Mouse (Mus musculus) 416B (cell line): ENCODE measurements around the gene Boc.
A peak's percentile ranks its signal among the peaks of the same experiment; 100 is the strongest.

Experiments used
- DNase-seq: peaks from one replicate; pipeline ENCODE4 v3.0.0; 2011; ENCODE audit warnings: low read depth

The Boc gene

DNA sequence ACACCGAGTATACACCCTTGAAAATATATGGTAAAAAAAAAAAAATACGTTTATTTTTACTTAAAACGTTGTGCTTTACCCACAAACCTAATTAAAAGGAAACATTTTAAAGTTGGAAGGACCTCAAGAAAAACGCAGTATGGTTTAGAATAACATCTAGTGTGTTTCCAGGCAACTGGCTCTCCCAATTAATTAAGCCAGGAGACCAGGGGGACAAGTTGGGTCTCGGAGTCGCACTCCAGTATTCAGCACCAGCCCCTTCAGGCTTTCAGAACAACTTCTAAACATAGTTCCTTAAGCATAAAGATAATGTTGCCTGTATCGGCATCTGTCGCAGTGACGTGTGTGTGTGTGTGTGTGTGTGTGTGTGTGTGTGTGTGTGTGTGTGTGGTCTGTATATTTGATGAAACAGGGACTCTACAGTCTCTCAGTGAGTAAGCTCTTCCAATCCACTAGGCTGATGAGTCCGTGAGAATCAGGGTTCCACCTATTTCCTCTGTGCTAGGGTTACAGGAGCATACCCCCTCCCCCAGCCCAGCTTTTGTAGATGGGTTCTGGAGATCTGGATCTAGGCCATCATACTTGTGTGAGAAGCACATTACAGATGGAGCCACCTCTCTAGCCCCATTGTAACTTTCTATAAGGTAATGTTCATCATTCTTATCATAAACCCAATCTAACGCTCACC lies 31.3 kb downstream of the Boc start:
- no peak for DNase-seq

DNA sequence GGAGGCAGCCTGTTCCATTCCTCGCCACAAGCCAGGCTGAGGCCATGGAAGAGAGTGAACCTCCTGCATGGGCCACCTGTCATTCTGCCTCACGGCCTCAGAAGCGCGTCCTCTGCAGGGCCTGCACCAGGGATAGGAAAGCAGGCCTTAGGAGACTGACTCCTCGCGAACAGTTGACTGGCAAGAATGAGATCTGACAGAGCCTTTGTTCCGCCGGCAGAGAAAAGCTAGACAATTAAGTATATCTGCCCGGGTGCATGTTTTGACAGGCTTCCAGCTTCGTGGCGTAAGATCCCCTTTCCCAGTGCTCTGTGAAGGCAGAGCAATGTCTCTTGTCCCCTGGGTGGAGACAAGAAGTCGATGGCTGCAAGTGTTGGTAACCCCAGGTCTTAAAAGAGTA lies 32.0 kb downstream of the Boc start:
- no peak for DNase-seq

GRCm38 (mm10) chr16:44526044-44526443 lies 32.7 kb downstream of the Boc start:
- no peak for DNase-seq

GRCm38 (mm10) chr16:44523595-44523994 lies 35.1 kb downstream of the Boc start:
- no peak for DNase-seq

DNA sequence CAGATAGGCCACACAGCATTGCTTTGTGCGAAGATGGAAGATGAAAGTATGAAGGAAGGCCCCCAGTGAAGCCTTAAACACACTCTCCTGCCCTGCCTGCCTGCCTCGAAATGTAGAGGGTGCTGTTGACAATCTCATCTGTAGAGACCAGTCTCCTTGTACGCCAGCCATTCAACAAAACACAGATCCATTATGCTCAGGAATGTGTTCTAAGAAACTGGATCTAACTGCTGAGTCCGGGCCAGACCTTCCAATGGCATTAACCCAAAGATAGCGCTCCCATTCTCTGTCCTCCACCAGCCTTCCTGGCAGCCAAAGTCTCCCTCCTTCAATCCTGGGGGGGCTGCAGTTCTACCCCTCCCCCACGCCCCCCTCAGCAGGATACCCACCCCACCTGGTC lies 42.2 kb downstream of the Boc start:
- DNase-seq, result no peak

- no peak for DNase-seq
These were observed 48.0 kb downstream of the Boc start for GRCm38 (mm10) chr16:44510521-44511213.

GRCm38 (mm10) chr16:44509458-44510344 lies 49.0 kb downstream of the Boc start:
- DNase-seq, result no peak

DNA sequence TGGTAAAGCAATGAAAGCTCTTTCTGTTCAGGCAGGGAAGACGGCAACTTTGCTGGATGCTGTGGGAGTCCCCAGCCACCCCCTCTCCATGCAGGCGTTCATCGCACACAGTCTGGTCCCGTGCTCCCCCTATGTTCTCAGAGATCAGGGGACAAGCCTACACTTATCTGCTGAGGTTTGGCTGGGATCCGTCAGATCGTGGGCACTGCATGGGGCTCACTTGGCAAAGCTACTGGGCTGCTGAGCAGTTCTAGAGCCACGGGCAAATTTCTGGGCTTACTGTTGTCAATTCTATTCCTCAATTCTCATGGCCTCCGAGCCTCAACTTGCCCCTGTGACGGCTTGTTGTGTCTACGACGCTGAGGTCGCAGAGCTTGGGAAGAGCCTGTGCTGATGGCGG lies 49.9 kb downstream of the Boc start:
- no peak for DNase-seq

DNA sequence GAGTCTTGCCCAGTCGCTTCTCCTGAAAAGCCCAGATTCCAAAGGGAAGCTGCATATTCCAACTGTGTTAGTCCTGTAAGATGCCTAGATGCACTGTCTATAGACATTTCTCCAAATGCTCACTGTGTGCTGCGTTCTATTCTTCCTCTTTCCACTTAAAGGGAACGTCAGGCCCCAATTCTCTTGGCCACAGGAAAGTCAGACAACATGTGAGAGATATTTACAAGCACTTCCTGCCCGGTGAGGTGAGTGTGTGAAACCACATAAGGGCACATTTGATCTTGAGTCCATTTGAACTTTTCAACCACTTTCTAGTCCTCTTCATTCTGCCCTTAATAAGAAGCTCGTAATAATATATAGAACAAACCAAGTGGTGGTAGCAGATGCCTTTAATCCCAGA lies 50.7 kb downstream of the Boc start:
- DNase-seq, result peak; percentile 43

- no peak for DNase-seq
These were observed 51.4 kb downstream of the Boc start for GRCm38 (mm10) chr16:44507027-44507929.

GRCm38 (mm10) chr16:44505243-44505642 lies 53.5 kb downstream of the Boc start:
- no peak for DNase-seq

DNA sequence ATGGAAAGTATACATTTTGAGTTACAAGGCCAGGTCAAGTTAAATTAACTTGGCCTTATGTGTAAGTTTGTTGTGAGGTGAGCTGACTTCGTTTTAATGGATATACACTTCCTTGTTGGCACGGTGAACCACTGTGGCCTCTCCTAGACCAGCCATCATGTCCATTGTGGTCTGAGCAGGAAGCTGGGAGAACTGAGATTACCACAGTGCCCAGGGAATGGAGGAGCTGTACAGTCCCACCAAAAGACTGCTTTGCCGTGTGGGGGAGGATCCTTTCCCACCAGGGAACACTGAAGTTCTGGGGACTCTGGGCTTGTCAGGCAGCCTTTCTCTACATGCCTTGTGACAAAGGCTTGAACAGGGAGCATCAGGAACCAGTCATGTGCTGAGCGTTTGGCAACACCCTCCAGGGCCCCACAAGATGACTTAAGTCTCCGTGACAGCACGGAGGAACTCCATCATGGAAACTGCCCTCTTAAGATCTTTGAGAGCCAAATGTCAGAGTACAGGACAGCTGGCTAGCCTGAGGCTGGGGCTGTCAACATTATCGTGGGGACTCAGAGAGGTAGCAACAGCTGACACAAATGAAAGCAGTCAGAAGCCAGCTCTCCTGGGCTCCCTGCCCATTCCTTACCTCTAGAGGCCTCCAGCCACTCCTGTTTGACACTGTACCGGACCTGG lies 55.7 kb downstream of the Boc start:
- peak; percentile 49 for DNase-seq

- no peak for DNase-seq
These were observed 56.4 kb downstream of the Boc start for GRCm38 (mm10) chr16:44502325-44502724.

DNA sequence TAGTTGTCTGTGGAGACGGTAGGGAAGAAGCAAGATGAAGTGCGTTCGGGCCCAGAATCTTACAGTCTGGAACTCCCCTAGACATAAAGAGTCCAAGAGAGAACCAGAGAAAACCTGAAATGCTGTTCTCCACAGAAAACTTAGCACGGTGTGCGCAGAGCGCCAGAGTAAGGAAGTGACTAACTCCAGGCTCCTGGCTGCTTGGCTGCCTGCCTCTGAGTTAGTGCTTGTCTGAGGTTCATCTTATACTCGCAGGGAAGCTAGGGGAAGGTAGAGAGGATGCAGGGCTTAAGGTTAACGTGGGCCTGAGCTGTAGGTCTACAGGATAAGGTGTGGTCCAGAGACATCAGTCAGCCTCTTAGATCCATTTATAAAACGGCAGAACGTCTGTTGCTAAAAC lies 56.9 kb downstream of the Boc start:
- no peak for DNase-seq

- DNase-seq, result no peak
These were observed 60.2 kb downstream of the Boc start for GRCm38 (mm10) chr16:44498447-44498846.

DNA sequence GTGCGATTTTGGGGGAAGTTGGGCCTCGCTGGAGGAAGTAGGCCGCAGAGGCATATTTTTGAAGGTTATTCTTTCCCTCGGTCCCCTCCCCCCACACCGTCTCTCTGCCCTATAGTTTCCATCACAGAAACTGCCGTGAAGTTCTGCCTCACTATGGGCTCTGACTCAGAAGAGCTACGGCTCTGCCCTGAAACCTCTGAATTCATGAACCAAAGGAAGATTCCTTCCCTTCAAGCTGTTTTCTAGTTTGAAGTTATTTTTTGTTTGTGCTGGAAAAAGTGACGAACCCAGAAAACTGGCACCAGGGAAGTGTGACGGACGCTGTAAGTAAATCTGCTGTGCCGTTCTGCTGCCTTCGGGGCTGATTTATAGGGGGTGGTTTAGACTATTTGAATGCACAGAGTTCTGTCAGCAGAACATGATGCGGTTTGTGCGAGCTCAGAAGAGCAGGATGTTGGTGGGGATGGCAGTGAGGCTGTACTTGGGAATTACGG lies 61.7 kb downstream of the Boc start:
- no peak for DNase-seq

DNA sequence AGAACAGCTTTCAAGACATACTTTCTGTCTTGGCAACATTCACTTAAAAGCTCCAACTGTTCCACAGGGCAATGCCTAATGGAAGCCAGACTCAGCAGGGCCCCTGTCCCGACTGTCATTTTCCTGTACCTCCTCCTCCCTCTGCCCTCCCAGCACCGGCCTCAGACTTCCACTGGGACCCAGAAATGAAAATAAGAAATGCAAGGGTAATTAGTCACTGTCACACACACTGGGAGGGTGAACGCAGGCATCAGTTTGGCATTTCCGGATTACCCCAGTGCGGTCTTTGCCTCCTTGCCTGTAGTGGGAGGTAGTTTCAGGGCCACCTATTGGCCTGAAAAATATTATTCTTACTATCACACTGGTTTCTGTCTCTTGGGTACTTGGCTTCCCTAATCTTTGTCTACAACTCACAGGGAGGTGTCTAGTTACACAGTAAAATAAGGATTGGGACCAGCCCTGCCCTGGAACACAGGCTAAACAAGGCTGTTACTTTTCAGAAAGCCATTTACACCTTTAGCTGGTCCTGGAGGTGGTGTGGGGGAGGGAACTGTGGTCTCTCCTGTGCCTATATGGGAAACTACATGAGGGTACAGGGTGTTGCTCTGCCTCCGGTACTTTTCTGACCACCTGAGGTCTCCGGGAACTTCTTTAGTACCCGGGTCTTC lies 64.1 kb downstream of the Boc start:
- no peak for DNase-seq

GRCm38 (mm10) chr16:44493868-44494267 lies 64.8 kb downstream of the Boc start:
- no peak for DNase-seq

GRCm38 (mm10) chr16:44492706-44493105 lies 66.0 kb downstream of the Boc start:
- DNase-seq, result no peak

- no peak for DNase-seq
These were observed 66.5 kb downstream of the Boc start for GRCm38 (mm10) chr16:44492151-44492550.
